Mouse (Mus musculus): ENCODE results near the gene Rnf19b.

Gene Rnf19b

DNA sequence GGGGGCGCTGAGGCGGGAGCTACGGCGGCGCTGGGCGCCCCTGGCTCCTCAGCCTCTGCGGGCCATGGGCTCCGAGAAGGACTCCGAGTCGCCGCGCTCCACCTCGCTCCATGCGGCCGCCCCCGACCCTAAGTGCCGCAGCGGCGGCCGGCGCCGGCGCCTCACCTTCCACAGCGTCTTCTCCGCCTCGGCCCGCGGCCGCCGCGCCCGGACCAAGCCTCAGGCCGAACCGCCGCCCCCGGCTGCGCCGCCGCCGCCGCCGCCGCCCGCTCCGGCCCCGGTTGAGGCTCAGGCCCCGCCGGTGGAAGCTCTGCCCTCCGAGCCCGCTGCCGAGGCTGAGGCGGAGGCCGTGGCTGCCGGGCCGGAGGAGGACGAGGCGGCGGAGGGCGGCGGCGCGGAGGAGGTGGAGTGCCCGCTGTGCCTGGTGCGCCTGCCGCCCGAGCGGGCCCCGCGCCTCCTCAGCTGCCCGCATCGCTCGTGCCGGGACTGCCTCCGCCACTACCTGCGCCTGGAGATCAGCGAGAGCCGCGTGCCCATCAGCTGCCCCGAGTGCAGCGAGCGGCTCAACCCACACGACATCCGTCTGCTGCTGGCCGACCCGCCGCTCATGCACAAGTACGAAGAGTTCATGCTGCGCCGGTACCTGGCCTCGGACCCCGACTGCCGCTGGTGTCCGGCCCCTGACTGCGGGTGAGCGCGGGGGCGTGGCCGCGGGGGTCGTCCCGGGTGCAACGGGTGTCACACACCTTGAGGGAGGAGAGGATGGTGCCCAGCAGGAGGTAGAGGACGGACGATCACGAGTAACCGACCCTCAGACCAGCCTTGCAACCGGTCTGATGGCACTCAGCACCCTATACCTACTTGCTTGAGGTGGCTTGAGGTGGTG is at the start of gene Rnf19b:
Rnf19b (plus strand) TSS at position 65 of the 886 bp plus-strand sequence.
- no peak for DNase-seq (ENCODE audit: low read depth, low spot score)

DNA sequence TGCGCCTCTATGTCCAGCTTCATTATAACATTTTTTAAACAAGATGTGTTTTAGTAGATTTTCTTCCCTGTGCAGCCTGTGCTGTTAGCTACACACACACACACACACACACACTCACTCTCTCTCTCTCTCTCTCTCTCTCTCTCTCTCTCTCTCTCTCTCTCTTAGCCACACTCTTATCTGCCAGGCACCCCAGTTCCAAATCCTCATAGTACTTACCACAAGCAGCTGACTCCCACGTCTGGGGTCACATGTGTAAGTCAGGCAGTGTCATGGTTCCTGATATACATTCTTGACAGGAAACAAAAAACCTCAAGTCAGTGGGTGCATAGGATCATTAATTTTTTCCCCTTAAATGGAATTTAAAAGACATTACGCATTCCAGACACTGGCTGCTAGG is 49.4 kb upstream of the Rnf19b start:
- no peak for DNase-seq (ENCODE audit: low read depth, low spot score)

DNA sequence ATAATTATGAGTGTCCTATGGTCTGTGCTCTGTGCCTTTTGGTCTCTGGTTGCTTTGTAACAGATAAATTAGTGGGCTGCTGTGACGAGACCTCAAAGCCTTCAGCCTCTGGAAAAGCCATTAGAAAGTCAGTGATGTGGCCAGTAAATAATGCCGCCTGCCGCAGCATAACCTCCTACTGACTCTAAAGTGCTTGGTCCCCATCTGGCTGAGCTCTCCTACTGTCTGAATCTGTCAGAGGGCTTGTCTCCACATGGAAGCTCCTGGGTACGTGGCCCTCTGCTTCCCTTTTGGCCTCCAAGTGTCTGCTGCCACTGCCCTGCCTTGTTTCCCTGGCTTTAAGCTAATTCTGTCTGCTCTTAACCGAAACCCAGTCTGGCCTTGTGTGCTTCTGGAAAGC is 48.5 kb upstream of the Rnf19b start:
- no peak for DNase-seq (ENCODE audit: low read depth, low spot score)

DNA sequence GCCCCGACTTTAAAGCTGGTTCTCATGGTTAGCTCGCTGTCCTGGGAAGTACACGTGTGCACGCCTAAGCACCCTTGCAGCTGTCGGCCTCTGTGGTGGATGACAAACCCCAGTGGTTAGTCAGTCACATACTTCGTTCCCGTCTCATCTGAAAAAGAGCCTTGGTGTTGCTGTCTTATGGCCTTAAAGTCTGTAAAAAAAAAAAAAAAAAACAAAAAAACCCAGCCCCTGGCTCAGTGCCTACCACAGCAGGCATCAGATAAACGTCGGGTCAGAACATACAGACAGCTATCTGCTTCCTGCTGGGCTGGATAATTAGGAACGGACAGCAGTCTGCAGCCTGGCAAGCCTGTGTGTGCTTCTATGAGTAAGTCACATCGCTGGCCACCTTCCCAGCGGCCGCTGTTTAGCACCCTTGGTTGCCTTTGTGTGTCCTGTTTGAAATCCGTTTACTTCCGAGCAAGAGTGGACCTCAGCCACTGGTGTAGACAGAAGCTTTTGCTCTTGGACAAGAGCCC is 46.4 kb upstream of the Rnf19b start:
- no peak for DNase-seq (ENCODE audit: low read depth, low spot score)

DNA sequence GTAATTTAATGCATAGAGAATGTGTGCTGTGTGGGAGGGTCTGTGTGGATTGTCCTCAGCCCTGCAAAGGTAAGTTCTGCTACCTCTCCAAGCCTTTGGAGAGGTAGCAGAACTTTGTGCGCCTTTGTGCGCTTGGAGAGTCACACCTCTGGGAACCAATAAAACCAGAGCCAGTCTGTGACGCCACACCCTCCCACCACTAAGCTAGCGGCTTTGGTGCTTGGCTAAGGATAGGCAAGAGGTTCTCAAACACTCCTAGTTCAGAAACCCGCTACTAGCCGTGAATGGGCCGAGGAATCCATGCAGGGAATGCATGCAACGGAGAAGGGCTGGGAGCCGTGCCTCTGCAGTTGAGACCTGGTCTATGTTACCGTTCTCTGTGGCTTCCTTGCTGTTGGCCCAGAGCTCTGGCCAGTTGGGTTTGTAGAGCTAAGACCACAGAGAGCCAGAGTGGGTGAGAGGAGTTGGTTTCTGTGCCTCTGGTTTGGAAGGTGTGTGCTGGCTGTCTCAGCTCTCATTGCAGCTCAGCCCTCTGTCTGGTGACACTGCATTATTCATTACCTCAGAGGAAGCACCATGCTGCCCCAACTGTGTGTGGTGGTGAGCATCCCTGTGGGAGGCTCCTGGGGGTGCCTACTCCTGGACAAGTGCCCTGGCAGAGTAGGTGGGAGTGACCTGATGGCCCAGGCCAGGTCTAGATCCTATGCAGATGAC is 44.8 kb upstream of the Rnf19b start:
- no peak for DNase-seq (ENCODE audit: low read depth, low spot score)

DNA sequence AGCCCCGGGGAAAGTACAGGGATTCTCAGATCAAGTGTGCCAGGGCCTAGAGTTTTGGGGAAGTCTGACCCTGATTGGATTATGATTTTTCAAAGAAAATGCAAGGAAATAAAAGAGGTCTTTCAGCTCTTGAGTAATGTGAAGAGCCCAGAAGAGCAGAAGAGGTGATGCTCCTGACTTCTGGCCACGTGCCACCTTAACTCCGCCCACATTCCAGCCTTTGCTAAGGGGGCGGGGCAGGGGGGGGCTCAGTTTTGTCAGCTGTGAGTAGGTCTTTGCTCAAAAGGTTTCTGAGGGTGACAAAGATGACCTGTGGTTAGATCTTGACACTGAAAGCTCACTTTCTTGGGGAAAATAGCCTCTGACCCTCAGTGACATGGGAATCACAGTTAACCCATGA is 41.7 kb upstream of the Rnf19b start:
- DNase-seq (ENCODE audit: low read depth, low spot score): no peak

DNA sequence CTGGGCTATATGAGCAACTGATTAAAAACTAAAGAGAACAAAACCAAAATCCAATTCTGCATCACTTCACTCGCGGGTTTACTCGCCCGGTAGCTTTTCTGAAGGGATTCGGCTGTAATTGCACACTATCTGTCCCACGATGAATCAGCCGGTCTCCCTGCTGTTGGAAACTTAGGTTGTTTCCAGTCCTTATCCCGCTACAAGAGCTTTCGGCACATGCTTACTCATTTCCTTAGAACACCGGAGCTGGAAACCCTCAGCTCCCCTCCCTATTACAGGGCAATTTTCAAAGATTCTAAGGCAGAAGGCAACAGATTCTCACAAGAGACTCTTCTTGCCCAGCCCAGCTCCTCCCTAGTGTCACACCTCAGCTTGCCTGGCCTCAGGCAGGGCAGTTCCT is 40.9 kb upstream of the Rnf19b start:
- DNase-seq (ENCODE audit: low read depth, low spot score): no peak

DNA sequence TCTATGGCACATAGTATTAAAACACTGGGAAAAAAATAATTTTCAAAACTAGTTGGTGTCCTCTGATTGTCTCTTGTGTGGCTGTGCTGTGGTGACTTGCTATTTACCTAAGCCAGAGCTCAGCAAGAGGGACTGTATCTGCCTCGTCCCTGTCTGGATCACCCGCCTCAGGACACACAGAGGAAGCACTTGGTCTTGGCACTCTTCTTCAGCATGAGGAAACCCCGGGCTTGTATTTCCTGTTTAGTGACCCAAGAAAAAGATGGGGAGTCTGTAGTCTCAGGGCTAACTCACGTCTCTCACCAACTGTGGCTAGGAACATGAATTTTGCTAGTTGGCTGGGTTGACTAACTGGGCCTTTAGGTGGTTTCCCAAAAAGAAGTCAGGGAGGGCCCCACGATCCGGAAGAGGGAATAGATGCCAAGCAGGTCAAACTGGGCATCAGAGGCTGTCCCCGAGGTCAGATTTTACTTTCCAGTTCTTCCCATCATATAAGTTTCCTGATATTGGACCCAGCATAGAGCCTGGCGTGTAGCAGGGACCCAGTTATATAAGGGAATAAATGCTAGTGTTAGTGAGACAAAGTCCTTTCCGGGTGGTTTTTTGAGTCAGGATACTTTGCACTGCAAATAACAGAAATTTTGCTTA is 39.2 kb upstream of the Rnf19b start:
- DNase-seq (ENCODE audit: low read depth, low spot score): no peak

DNA sequence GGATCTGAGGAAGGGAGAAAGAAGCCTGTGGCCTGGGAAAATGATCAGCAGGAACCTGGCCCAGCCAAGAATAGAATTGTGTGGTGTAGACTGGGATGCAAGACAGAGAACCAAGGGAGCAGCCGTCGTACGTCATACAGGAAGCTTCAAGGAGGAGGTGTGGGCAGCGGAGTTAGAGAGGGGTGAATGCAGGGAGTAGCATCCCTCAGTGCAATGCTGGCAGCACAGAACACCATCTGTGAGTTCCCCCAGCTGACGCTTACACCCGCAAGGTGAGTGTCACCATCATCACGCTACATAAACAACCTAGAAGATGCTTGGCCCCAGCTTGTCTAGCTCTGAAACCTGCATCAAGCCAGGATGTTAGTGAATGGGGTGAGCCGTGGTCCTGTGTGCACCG is 38.3 kb upstream of the Rnf19b start:
- DNase-seq (ENCODE audit: low read depth, low spot score): no peak

DNA sequence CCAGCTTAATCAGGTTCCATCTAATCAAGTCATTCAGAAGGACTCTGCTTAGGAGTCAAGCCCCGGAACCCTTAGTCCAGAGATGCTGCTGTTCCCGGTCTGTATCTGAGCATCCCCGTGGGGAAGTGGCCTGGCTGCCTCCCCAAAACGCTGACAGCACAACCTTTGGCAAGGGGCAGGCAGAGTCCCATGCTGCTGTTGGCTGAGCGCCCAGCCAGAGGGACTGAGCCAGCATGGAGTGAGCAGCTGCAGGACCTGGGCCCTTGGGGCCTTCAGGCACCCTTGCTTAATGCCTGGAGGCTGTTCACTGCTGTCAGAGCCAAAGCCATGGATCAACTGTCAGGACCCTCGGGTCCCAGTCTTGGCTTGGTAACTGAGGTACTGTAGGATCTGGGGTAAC is 37.6 kb upstream of the Rnf19b start:
- DNase-seq (ENCODE audit: low read depth, low spot score): no peak

DNA sequence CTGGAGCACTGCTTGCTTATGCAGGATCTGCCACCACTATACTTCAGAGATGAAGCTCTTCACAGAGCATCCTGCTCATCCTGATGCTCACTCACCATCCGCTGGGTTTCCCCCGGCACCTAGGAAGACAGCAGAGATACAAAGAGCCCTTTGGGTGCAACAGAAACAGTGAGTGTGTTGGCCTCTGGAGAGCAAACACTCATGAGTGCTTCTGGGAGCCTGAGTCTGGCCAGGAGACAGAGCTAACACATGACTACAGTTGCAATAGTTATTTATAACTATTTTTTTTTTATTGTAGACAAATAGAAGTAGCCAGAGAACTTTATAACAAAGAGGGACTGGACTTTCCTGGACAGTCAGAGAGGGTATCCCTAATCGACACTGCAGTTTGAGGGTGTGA is 36.6 kb upstream of the Rnf19b start:
- DNase-seq (ENCODE audit: low read depth, low spot score): no peak

DNA sequence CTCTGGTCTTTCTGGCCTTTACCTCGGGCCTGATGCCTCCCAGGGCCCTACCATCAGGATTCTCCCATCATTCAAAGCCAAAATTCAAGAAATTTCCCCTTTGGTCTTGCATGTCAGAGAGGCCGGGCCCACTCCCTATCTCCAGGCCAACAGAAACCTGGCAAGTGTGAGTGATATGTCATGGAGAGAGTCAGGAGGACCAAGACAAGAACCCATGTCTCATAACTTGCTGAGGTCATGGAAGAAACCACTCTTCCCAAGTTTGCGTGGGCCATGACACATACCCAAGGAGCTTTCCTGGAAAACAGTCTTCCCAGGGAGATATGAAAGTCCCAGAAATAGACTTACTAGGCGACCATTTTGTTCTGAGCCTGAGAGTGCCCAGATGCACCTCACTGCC is 36.2 kb upstream of the Rnf19b start:
- no peak for DNase-seq (ENCODE audit: low read depth, low spot score)

DNA sequence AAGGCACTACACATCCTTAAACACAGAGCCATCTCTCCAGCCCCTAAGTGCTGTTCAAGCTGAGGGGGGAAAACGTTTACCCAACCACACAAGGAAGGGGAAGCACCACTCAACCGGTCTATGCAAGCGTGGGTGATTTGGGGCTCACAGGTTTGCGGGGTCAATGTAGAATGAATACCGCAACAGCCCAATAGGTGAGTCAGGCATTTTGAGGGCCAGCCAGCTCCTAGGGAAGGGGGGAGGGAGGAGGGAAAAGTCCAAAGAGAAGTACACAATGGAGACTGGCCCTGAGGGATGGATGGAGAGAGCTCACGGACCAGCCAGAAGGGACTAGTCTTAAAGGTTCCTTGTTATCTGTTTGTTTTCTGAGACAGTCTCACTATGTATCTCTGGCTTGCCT is 34.2 kb upstream of the Rnf19b start:
- no peak for DNase-seq (ENCODE audit: low read depth, low spot score)

DNA sequence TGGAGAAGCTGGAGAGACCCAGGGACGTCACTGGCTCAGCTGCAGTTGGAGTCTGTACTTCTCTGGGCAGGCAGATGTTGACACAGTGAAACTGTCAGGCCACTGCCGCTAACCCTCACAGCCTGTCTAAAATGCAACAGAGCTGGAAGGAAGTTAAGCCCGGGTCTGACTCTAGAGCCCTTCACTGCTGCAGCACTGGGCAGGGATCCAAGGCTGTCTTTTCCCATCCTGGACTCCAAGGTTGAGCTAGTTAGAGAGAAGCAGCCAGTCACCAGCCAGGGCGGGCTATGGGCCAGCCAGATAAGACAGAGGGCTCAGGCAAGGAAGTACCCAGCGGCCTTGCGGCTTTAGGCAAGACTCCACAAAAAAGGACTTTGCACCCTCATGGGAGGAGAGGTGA is 33.3 kb upstream of the Rnf19b start:
- DNase-seq (ENCODE audit: low read depth, low spot score): no peak

DNA sequence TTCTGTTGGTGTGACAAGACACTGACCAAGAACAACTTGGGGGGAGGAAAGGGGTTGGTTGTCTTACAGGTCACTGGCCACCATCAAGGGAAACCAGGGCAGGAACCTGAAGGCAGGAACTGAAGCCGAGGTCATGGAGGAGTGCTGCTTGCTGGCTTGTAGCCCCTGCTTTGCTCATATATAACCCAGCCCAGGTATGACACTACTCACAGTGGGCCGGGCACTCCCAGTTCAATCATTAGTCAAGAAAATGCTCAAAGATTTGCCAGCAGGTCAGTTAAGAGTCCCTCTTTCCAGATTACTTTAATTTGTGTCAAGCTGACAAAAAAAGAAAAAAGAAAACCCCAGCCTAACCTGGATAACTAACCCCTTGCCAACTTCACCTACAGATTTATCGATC is 32.4 kb upstream of the Rnf19b start:
- DNase-seq (ENCODE audit: low read depth, low spot score): no peak

DNA sequence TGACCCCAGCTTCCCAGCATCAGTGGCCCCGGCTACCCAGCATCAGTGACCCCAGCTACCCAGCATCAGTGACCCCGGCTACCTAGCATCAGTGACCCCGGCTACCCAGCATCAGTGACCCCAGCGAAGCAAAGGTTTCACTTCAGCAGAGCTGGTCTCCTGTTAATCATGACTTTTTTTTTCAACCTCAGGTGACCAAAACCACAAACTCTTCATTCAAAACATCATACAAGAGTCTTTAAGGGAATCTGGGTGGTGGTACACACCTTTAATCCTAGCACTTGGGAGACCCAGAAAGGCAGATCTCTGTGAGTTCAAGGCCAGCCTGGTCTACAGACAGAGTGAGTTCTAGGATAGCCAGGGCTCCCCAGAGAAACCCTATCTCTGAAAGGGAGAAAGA is 27.3 kb upstream of the Rnf19b start:
- DNase-seq (ENCODE audit: low read depth, low spot score): no peak

DNA sequence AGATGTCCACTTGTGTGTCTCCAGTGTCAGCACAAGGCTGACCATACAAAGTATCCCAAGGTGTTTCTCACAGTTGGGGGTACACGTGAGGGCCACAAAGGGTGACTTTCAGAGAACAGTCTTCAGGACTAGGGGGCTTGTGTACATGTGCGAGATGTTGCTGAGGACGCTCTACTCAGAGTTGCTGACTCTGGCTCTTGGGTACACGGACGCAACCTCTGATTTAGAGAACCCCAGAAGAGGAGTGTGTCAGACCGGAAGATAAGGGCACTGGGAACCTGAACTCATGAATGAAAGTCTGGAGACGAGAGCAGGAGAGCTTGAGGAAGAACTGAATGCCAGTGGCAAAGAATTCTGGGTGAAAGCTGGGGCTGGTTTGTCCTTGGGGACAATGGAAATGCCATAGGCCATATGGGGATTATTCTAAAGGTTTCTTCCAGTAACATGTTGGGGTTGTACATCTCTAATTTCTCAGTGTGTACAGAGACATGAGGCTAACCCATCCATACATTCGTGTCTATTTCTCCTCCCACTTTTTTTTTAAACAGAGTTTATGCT is 26.6 kb upstream of the Rnf19b start:
- DNase-seq (ENCODE audit: low read depth, low spot score): no peak

DNA sequence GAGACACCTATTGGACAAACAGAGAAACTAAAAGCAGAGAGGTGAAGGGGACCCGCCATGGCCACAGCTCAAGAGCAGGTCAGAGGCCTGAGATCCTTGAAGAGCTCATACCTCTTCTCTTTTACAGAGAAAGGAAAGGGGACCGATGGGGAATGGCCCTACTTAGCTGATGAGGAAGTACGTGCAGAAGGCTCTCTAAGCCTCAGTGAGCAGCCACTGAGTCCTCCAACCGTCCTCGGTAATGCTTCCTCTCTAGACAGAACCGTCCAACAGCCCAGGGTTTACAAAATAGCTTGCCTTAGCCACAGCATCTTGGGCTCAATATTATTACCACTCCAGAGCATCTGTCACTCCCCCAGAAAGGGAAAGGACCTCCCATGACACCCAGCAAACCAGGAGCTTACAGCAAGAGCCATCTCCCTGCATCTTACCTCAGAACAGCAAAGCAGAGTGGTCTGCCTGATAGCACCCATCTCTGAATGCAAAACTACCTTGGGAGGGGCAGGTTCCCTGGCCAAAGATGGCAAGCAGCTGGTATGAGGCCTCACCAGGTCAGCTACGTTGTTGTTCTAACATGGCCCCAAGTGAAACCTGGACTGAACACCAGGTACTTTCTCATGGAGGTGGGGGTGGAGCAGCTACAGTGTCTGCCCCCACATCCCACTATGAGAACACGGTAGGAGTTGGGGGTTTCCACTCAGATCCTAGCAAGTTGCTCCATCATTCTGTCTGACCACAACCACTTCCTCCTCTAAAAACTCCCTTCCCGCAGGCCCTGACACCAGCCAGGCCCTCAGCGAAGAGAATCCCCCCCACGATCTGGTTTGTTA is 25.7 kb upstream of the Rnf19b start:
- no peak for DNase-seq (ENCODE audit: low read depth, low spot score)

DNA sequence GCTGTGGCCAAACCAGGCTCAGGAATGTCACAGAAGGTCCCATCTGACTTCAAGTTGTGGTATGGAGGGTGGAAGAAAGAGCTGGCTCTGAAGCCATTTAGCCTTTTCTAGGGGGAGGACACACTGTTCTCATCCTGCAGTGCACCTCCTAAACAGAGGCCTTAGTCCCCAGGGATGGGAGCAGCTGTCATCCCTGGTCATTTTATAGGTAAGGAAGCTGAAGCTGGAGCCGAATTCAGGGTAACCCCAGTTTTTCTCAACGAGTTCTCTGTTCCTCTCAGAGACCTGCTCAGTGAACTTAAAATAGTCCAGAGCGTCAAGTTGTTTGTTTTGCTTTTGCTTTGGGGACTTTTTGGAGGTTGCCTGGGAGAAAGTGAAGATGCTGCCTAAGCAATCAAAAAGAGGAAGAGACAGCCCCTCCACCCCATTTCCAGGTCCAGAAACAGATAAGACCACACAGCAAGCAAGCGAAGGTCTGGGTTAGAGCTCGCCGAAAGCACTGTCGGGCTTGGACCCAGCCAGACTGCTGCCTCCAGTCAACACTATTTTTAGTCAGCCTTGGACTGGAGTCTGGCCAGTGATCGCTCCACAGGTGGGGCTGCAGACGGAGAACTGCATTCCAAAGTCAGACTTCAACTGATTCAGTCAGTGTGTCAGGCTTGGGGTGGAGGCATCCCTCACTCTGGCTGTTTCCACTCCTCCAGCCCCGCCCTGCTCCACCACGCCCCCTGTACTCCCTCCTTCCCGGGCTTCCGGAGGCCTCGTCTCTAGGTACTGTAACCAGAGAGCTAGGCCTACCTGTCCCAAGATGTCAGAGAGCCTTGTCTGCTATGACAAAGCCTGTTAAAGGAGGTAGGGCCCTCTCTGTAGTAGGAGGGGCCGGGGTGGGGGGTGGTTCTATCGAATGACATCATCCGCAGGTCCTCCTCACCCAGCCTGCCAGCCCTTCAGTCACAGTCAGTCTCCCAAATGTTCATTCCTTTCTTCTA is 24.8 kb upstream of the Rnf19b start:
- DNase-seq (ENCODE audit: low read depth, low spot score): peak; percentile 73

DNA sequence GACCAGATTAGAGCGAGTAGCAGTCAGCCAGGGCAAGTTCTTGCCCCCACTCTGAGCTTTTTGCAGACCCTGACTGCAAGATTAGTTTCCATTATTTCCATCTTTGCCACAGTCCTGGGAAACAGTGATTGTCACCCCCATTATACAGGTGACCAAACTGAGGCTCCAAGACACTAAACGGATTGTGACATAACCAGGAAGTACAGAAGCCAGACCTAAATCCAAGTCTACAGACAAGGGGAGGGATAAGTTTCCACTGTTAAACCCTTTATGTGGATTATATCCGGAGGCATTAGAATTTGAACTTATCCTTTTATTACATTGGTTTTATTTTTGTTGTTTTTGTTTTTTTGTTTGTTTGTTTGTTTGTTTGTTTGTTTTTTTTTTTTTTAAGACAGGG is 23.8 kb upstream of the Rnf19b start:
- DNase-seq (ENCODE audit: low read depth, low spot score): no peak
